Mouse (Mus musculus): ENCODE measurements around the gene Islr. TPM values are rescaled to one million over a fixed set of nuclear protein-coding genes. Genes with fewer than 3 reads are reported as not detected.

The Islr gene
- total and polyA plus RNA-seq, 3 experiments: 0.22 TPM; not detected in 2

DNA sequence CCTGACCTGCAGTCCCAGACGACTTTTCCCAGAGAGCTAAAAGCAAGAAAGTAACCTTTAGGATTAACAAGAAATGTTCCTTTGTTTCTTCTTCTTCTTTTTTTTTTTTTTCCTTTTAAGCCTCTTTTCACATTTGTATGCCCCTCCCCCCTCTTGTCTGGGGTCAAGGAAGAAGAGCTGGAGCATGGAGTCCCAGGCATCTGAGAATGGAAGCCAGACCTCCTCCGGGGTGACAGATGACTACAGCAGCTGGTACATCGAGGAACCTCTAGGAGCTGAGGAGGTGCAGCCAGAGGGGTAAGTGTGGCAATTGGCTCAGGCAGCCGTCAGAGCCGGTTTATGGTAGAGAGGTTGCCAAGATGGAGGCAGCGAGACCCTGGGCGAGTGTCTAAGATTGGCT lies 69.2 kb downstream of the Islr start:
- H3K27me3 ChIP-seq (ENCODE audit: insufficient read depth, low read length): peaks cover 7% of the 10 kb centered on the region
- no peaks in the 10 kb centered on the region for H3K36me3 ChIP-seq (replicated peaks)
- no peaks in the 10 kb centered on the region for H3K4me1 ChIP-seq (ENCODE audit: insufficient read depth, low read depth, low read length)
- no peak overlapping the region for H3K4me3 ChIP-seq (ENCODE audit: low read depth, low read length)
- TF ChIP-seq POLR2AphosphoS5 (IDR thresholded peaks at IDR 0.05; ENCODE audit: insufficient replicate concordance, low read depth, low read length) (no peak), TAL1 (conservative IDR thresholded peaks at IDR 0.05; ENCODE audit: low read depth, low read length) (no peak), GATA2 (IDR thresholded peaks at IDR 0.05; ENCODE audit: borderline replicate concordance, low read depth, low read length) (no peak), CTCF (IDR thresholded peaks at IDR 0.05; ENCODE audit: low read depth, low read length) (no peak), GATA1 (IDR thresholded peaks at IDR 0.05; ENCODE audit: borderline replicate concordance, low read length) (no peak)
- no peaks in the 10 kb centered on the region for H3K9me3 ChIP-seq (replicated peaks)
- ATAC-seq (ENCODE audit: extremely low read depth, insufficient number of reproducible peaks, low FRiP score, poor library complexity, severe bottlenecking) (no peak), DNase-seq (ENCODE audit: low spot score) (no peak)

DNA sequence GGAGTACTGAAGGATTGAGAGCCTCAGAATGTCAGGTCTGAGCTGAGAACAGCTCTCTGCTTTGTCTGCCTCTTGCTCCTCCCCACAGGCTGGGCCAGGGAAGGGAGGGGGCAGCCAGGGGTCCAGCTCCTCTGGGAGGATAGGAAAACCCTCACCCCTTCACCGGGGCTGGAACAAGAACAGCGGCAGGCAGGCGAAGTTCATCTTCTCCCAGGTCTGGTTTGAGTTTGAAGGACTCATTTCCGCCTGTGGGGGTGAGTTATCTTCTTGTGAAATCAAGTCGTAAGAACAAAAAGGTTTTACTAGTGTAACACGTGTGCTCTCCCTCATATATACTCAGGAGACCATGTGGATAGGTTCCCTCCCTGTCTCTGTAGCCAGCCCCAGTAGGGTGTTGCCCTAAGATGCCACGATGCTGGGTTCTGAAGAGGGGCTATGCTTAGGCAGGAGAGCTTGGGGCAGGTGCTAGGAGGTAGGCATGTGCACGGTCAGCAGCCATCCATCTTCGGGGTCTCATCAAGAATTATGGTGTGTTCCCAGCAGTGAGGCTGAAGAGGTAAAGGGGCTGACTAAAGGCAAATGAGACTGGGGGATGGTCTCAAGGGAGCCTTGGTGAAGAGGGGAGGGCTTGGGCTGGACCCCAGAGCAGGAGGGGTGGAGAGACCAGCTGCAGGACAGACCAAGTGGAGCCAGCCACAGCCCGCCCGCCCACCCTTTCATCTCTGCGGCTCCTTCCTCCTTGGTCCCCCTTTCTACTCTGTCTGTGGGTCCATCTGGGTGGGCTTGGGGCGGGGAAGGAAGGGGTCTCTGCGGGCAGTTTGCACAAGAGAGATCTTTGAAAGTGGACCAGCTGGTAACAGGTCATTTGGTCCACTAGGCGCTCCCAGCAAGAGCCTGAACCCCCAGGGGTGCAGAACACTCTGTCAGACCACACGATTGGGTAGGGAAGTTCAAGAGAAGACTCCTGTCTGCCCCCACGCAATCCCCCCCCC lies 69.9 kb downstream of the Islr start:
- Histone ChIP-seq H3K36me3 (replicated peaks) (no peaks in the 10 kb centered on the region), H3K4me3 (ENCODE audit: low read depth, low read length) (no peak overlapping the region), H3K9me3 (replicated peaks) (no peaks in the 10 kb centered on the region), H3K27me3 (ENCODE audit: insufficient read depth, low read length) (peaks cover 4% of the 10 kb centered on the region), H3K4me1 (ENCODE audit: insufficient read depth, low read depth, low read length) (no peaks in the 10 kb centered on the region)
- no peak for ATAC-seq (ENCODE audit: extremely low read depth, insufficient number of reproducible peaks, low FRiP score, poor library complexity, severe bottlenecking)
- TF ChIP-seq CTCF (IDR thresholded peaks at IDR 0.05; ENCODE audit: low read depth, low read length): no peak
- TF ChIP-seq GATA1 (IDR thresholded peaks at IDR 0.05; ENCODE audit: borderline replicate concordance, low read length): no peak
- TF ChIP-seq GATA2 (IDR thresholded peaks at IDR 0.05; ENCODE audit: borderline replicate concordance, low read depth, low read length): no peak
- TF ChIP-seq POLR2AphosphoS5 (IDR thresholded peaks at IDR 0.05; ENCODE audit: insufficient replicate concordance, low read depth, low read length): no peak
- no peak for TF ChIP-seq TAL1 (conservative IDR thresholded peaks at IDR 0.05; ENCODE audit: low read depth, low read length)
- DNase-seq (ENCODE audit: low spot score): no peak

DNA sequence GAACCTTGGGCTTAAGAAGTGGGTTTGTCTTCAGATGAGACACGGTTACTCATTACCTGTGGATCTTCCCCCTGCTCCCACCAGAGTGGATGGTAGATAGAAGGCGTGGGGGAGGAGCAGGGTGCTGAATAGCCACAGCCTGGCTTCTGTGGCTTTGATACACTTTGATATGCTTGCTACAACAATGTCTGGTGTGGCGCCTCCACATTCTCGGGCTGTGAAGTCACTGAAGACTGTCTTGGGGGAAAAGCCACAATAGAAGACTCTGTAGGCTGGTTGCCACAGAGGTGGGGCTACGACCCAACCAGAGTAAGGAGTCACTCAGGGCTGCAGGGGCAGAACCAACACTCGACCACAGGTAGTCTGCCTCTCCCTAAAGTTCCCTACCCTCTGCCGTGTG lies 72.4 kb downstream of the Islr start:
- ATAC-seq (ENCODE audit: extremely low read depth, insufficient number of reproducible peaks, low FRiP score, poor library complexity, severe bottlenecking) (no peak), DNase-seq (ENCODE audit: low spot score) (no peak)

DNA sequence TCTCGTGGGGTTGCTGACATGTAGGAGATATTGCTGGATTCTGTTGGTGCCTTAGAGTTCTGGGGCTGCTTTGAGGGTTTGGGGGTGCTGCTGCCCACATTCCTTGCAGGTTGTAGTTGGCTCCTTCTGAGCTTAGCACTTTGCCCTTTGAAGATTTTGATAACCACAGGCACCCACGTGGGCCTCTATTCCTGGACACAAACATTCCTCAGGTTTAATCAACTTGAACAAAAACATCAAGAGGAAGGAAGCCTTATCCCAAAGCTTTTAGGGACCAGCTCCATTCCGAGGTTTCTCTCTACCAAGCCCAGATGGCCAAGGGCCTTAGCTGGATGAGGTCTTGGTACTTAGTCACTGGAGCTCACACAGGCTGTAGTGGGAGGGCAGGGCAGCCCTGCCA lies 73.2 kb downstream of the Islr start:
- Histone ChIP-seq H3K4me1 (ENCODE audit: insufficient read depth, low read depth, low read length) (no peaks in the 10 kb centered on the region), H3K36me3 (replicated peaks) (no peaks in the 10 kb centered on the region), H3K9me3 (replicated peaks) (no peaks in the 10 kb centered on the region), H3K4me3 (ENCODE audit: low read depth, low read length) (no peak overlapping the region), H3K27me3 (ENCODE audit: insufficient read depth, low read length) (peaks cover 4% of the 10 kb centered on the region)
- DNase-seq (ENCODE audit: low spot score): no peak
- TF ChIP-seq GATA2 (IDR thresholded peaks at IDR 0.05; ENCODE audit: borderline replicate concordance, low read depth, low read length) (no peak), GATA1 (IDR thresholded peaks at IDR 0.05; ENCODE audit: borderline replicate concordance, low read length) (no peak), CTCF (IDR thresholded peaks at IDR 0.05; ENCODE audit: low read depth, low read length) (no peak), POLR2AphosphoS5 (IDR thresholded peaks at IDR 0.05; ENCODE audit: insufficient replicate concordance, low read depth, low read length) (no peak), TAL1 (conservative IDR thresholded peaks at IDR 0.05; ENCODE audit: low read depth, low read length) (no peak)
- ATAC-seq (ENCODE audit: extremely low read depth, insufficient number of reproducible peaks, low FRiP score, poor library complexity, severe bottlenecking): no peak

More for the DNA sequence above, 72.4 kb downstream of the Islr start:
- TF ChIP-seq CTCF (IDR thresholded peaks at IDR 0.05; ENCODE audit: low read depth, low read length) (no peak), GATA2 (IDR thresholded peaks at IDR 0.05; ENCODE audit: borderline replicate concordance, low read depth, low read length) (no peak), POLR2AphosphoS5 (IDR thresholded peaks at IDR 0.05; ENCODE audit: insufficient replicate concordance, low read depth, low read length) (no peak), TAL1 (conservative IDR thresholded peaks at IDR 0.05; ENCODE audit: low read depth, low read length) (no peak), GATA1 (IDR thresholded peaks at IDR 0.05; ENCODE audit: borderline replicate concordance, low read length) (no peak)
- H3K36me3 ChIP-seq (replicated peaks): no peaks in the 10 kb centered on the region
- peaks cover 4% of the 10 kb centered on the region for H3K27me3 ChIP-seq (ENCODE audit: insufficient read depth, low read length)
- H3K9me3 ChIP-seq (replicated peaks): no peaks in the 10 kb centered on the region
- no peak overlapping the region for H3K4me3 ChIP-seq (ENCODE audit: low read depth, low read length)
- H3K4me1 ChIP-seq (ENCODE audit: insufficient read depth, low read depth, low read length): no peaks in the 10 kb centered on the region

DNA sequence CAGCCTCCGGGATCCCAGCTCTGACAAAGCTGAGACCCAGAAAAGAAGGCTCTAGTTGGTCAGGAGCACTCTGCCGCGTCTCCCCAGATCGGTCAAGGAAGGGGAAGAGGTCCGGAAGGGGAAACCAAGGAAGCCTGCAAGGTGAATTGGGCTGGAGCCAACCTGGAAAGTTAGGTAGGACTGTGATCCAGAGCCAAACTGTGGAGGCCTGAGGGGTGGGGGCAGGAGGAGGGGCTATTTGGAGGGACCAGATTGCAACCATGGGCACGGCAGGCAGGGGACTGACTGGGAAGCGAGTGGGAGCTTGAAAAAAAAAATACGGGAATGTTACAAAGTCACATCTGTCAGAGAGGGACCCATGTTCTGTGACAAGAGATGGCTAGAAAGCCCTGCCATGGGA lies 74.6 kb downstream of the Islr start:
- H3K4me3 ChIP-seq (ENCODE audit: low read depth, low read length): no peak overlapping the region
- peaks cover 4% of the 10 kb centered on the region for H3K27me3 ChIP-seq (ENCODE audit: insufficient read depth, low read length)
- DNase-seq (ENCODE audit: low spot score) (no peak), ATAC-seq (ENCODE audit: extremely low read depth, insufficient number of reproducible peaks, low FRiP score, poor library complexity, severe bottlenecking) (no peak)
- no peaks in the 10 kb centered on the region for H3K4me1 ChIP-seq (ENCODE audit: insufficient read depth, low read depth, low read length)
- H3K9me3 ChIP-seq (replicated peaks): no peaks in the 10 kb centered on the region
- TF ChIP-seq TAL1 (conservative IDR thresholded peaks at IDR 0.05; ENCODE audit: low read depth, low read length) (no peak), GATA1 (IDR thresholded peaks at IDR 0.05; ENCODE audit: borderline replicate concordance, low read length) (no peak), GATA2 (IDR thresholded peaks at IDR 0.05; ENCODE audit: borderline replicate concordance, low read depth, low read length) (no peak), POLR2AphosphoS5 (IDR thresholded peaks at IDR 0.05; ENCODE audit: insufficient replicate concordance, low read depth, low read length) (no peak), CTCF (IDR thresholded peaks at IDR 0.05; ENCODE audit: low read depth, low read length) (no peak)
- no peaks in the 10 kb centered on the region for H3K36me3 ChIP-seq (replicated peaks)

DNA sequence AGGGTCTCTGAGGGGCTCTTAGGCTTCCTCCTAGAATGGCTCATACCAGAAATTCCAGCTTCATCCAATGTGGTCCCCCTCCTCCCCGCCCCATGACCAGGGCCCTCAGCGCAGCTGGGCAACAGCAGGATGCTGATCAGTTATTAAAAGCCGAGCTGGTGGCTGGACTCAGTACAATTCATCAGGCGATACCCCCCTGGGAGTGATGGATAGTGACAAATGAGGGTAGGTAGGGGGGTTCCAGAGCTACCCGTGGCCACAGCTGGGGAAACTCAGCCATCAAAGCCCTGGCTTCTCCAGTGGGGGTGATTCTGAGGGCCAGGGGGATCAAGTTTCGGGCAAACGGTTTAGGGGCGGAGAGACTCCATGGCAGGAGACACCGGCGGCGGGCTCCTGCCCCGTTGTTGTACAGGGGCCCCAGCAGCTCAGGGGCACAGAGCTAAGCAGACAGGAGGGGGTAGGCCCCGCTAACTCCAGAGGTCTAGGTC lies 75.1 kb downstream of the Islr start:
- Histone ChIP-seq H3K4me1 (ENCODE audit: insufficient read depth, low read depth, low read length) (no peaks in the 10 kb centered on the region), H3K27me3 (ENCODE audit: insufficient read depth, low read length) (peaks cover 6% of the 10 kb centered on the region), H3K9me3 (replicated peaks) (no peaks in the 10 kb centered on the region), H3K36me3 (replicated peaks) (no peaks in the 10 kb centered on the region), H3K4me3 (ENCODE audit: low read depth, low read length) (no peak overlapping the region)
- TF ChIP-seq GATA2 (IDR thresholded peaks at IDR 0.05; ENCODE audit: borderline replicate concordance, low read depth, low read length): no peak
- TF ChIP-seq POLR2AphosphoS5 (IDR thresholded peaks at IDR 0.05; ENCODE audit: insufficient replicate concordance, low read depth, low read length): no peak
- no peak for TF ChIP-seq CTCF (IDR thresholded peaks at IDR 0.05; ENCODE audit: low read depth, low read length)
- no peak for TF ChIP-seq TAL1 (conservative IDR thresholded peaks at IDR 0.05; ENCODE audit: low read depth, low read length)
- TF ChIP-seq GATA1 (IDR thresholded peaks at IDR 0.05; ENCODE audit: borderline replicate concordance, low read length): no peak
- ATAC-seq (ENCODE audit: extremely low read depth, insufficient number of reproducible peaks, low FRiP score, poor library complexity, severe bottlenecking) (no peak), DNase-seq (ENCODE audit: low spot score) (no peak)
